Mouse (Mus musculus) neural tube, embryonic 13.5 days (tissue): ENCODE data around the gene Ubac2. TPM values are rescaled to one million over a fixed set of nuclear protein-coding genes. Genes with fewer than 3 reads are reported as not detected.
A peak's percentile ranks its signal among the peaks of the same experiment; 100 is the strongest.

ENCODE experiments used
- ATAC-seq: fragments of 200-750 bp; cut with Nextera tagmentation; 2 replicates; pipeline ENCODE4 v1.8.0; 2017; ENCODE audit warnings: low read depth, mild to moderate bottlenecking, moderate TSS enrichment, moderate library complexity
- H3K27ac ChIP-seq: fragments of 300-500 bp; sonication (generic); replicated peaks from 2 replicates; pipeline ENCODE4 v1.5.1; 2015; ENCODE audit warnings: moderate library complexity, mild to moderate bottlenecking, inconsistent platforms
- H3K27me3 ChIP-seq: fragments of 300-500 bp; sonication (generic); 2 replicates; pipeline ENCODE4 v1.6.1; 2015; ENCODE audit warnings: mild to moderate bottlenecking, inconsistent platforms
- H3K36me3 ChIP-seq: fragments of 300-500 bp; sonication (generic); 2 replicates; pipeline ENCODE4 v1.6.1; 2015; ENCODE audit warnings: mild to moderate bottlenecking, inconsistent platforms
- H3K4me1 ChIP-seq: fragments of 300-500 bp; sonication (generic); replicated peaks from 2 replicates; pipeline ENCODE4 v1.6.1; 2015; ENCODE audit warnings: inconsistent platforms
- H3K4me2 ChIP-seq: fragments of 300-500 bp; sonication (generic); 2 replicates; pipeline ENCODE4 v1.6.1; 2015; ENCODE audit warnings: inconsistent platforms, mild to moderate bottlenecking, moderate library complexity
- H3K4me3 ChIP-seq: fragments of 300-500 bp; sonication (generic); 2 replicates; pipeline ENCODE4 v1.5.1; 2015; ENCODE audit warnings: mild to moderate bottlenecking, inconsistent platforms
- H3K9ac ChIP-seq: fragments of 300-500 bp; sonication (generic); 2 replicates; pipeline ENCODE4 v1.6.1; 2015; ENCODE audit warnings: moderate library complexity, mild to moderate bottlenecking, inconsistent platforms
- H3K9me3 ChIP-seq: fragments of 300-500 bp; sonication (generic); 2 replicates; pipeline ENCODE4 v1.6.1; 2016; ENCODE audit warnings: inconsistent platforms
- WGBS: fragments of 180-500 bp; shearing (Covaris S2); methylation state at CpG from one replicate; pipeline ENCODE4 v1.1.7; 2015; 5-methylcytosine and 5-hydroxymethylcytosine counted together
- polyA plus RNA-seq: library from polyadenylated mRNA; unstranded; fragments of >200 nt; fragmentation: Nextera tagmentation; extraction: Ambion mirVana; gene quantifications from 2 replicates; pipeline ENCODE4 v1.2.1, GENCODE M21; 2015

Gene Ubac2
- polyA plus RNA-seq, 1 experiment from 2014 or later: 54.6 TPM

GRCm38 (mm10) chr14:121929243-121929951, 51.0 kb downstream of the Ubac2 start:
- 91% methylated on average over 12 of the region's 12 CpGs for WGBS
- H3K4me3 ChIP-seq: no peak overlapping the region
- peaks cover 16% of the 10 kb centered on the region for H3K36me3 ChIP-seq
- no peaks in the 10 kb centered on the region for H3K9me3 ChIP-seq
- no peak overlapping the region; the same call in 1 of the 2 replicates for H3K27ac ChIP-seq
- peaks cover 6% of the 10 kb centered on the region; the same call in 1 of the 2 replicates for H3K4me1 ChIP-seq
- H3K27me3 ChIP-seq: no peaks in the 10 kb centered on the region
- no peak overlapping the region for H3K4me2 ChIP-seq
- ATAC-seq: no peak
- no peak overlapping the region for H3K9ac ChIP-seq

GRCm38 (mm10) chr14:121930731-121931383, 52.4 kb downstream of the Ubac2 start:
- H3K4me3 ChIP-seq: no peak overlapping the region
- H3K4me1 ChIP-seq: peaks cover 6% of the 10 kb centered on the region; the same call in 1 of the 2 replicates
- no peak overlapping the region for H3K27ac ChIP-seq
- 0 out of 2 replicates have a peak, but pooled peaks cover 4% of the 10 kb centered on the region for H3K9me3 ChIP-seq
- no peak overlapping the region for H3K9ac ChIP-seq
- peaks cover 27% of the 10 kb centered on the region for H3K36me3 ChIP-seq
- H3K27me3 ChIP-seq: no peaks in the 10 kb centered on the region
- no peak for ATAC-seq
- H3K4me2 ChIP-seq: no peak overlapping the region
- 82% methylated on average over 7 of the region's 7 CpGs for WGBS

GRCm38 (mm10) chr14:121931594-121931993, 53.2 kb downstream of the Ubac2 start:
- Histone ChIP-seq H3K4me2 (no peak overlapping the region), H3K9me3 (0 out of 2 replicates have a peak, but pooled peaks cover 4% of the 10 kb centered on the region), H3K4me3 (no peak overlapping the region), H3K36me3 (peaks cover 28% of the 10 kb centered on the region), H3K27ac (0 out of 2 replicates have a peak overlapping the region, but pooled peaks have one; percentile 23), H3K9ac (no peak overlapping the region), H3K27me3 (no peaks in the 10 kb centered on the region), H3K4me1 (peaks cover 6% of the 10 kb centered on the region; the same call in 1 of the 2 replicates)
- 88% methylated on average over 3 of the region's 3 CpGs for WGBS
- ATAC-seq: no peak

- ATAC-seq: no peak
Measured at GRCm38 (mm10) chr14:121932180-121932579, 53.8 kb downstream of the Ubac2 start.

GRCm38 (mm10) chr14:121933906-121934596, 55.6 kb downstream of the Ubac2 start:
- peaks cover 6% of the 10 kb centered on the region; the same call in 1 of the 2 replicates for H3K4me1 ChIP-seq
- H3K27ac ChIP-seq: no peak overlapping the region
- H3K9me3 ChIP-seq: 0 out of 2 replicates have a peak, but pooled peaks cover 4% of the 10 kb centered on the region
- no peak for ATAC-seq
- peaks cover 28% of the 10 kb centered on the region for H3K36me3 ChIP-seq
- H3K9ac ChIP-seq: no peak overlapping the region
- no peaks in the 10 kb centered on the region for H3K27me3 ChIP-seq
- H3K4me3 ChIP-seq: no peak overlapping the region
- WGBS: 92% methylated on average over 7 of the region's 7 CpGs
- H3K4me2 ChIP-seq: no peak overlapping the region

More at GRCm38 (mm10) chr14:121932180-121932579, 53.8 kb downstream of the Ubac2 start:
- Histone ChIP-seq H3K4me2 (no peak overlapping the region), H3K4me3 (no peak overlapping the region), H3K4me1 (peaks cover 6% of the 10 kb centered on the region; the same call in 1 of the 2 replicates), H3K27me3 (no peaks in the 10 kb centered on the region), H3K27ac (no peak overlapping the region), H3K36me3 (peaks cover 28% of the 10 kb centered on the region), H3K9ac (no peak overlapping the region), H3K9me3 (0 out of 2 replicates have a peak, but pooled peaks cover 4% of the 10 kb centered on the region)
- 86% methylated on average over 4 of the region's 4 CpGs for WGBS

GRCm38 (mm10) chr14:121934597-121934946, 56.2 kb downstream of the Ubac2 start:
- peaks cover 6% of the 10 kb centered on the region; the same call in 1 of the 2 replicates for H3K4me1 ChIP-seq
- no peaks in the 10 kb centered on the region for H3K27me3 ChIP-seq
- 0 out of 2 replicates have a peak, but pooled peaks cover 4% of the 10 kb centered on the region for H3K9me3 ChIP-seq
- no peak overlapping the region for H3K4me3 ChIP-seq
- H3K36me3 ChIP-seq: peaks cover 28% of the 10 kb centered on the region
- WGBS: 94% methylated on average over 5 of the region's 5 CpGs
- no peak overlapping the region for H3K9ac ChIP-seq
- H3K4me2 ChIP-seq: no peak overlapping the region
- H3K27ac ChIP-seq: no peak overlapping the region
- ATAC-seq: no peak

- Histone ChIP-seq H3K9ac (no peak overlapping the region), H3K4me2 (no peak overlapping the region), H3K27me3 (no peaks in the 10 kb centered on the region), H3K4me3 (no peak overlapping the region), H3K4me1 (peaks cover 6% of the 10 kb centered on the region; the same call in 1 of the 2 replicates), H3K36me3 (peaks cover 28% of the 10 kb centered on the region), H3K9me3 (0 out of 2 replicates have a peak, but pooled peaks cover 4% of the 10 kb centered on the region), H3K27ac (no peak overlapping the region)
- ATAC-seq: no peak
- WGBS: 94% methylated on average over 4 of the region's 4 CpGs
Measured at GRCm38 (mm10) chr14:121936356-121936755, 57.9 kb downstream of the Ubac2 start.

- H3K4me2 ChIP-seq: no peak overlapping the region
- H3K27ac ChIP-seq: no peak overlapping the region
- H3K9me3 ChIP-seq: 0 out of 2 replicates have a peak, but pooled peaks cover 4% of the 10 kb centered on the region
- peaks cover 28% of the 10 kb centered on the region for H3K36me3 ChIP-seq
- no peak overlapping the region for H3K4me3 ChIP-seq
- H3K4me1 ChIP-seq: peaks cover under 1% of the 10 kb centered on the region; the same call in 1 of the 2 replicates
- 89% methylated on average over 8 of the region's 8 CpGs for WGBS
- no peaks in the 10 kb centered on the region for H3K27me3 ChIP-seq
- ATAC-seq: no peak
- no peak overlapping the region for H3K9ac ChIP-seq
Measured at GRCm38 (mm10) chr14:121936856-121937255, 58.4 kb downstream of the Ubac2 start.

GRCm38 (mm10) chr14:121937601-121938255, 59.3 kb downstream of the Ubac2 start:
- Histone ChIP-seq H3K4me3 (no peak overlapping the region), H3K9me3 (peaks cover 8% of the 10 kb centered on the region; the same call in 1 of the 2 replicates), H3K27me3 (no peaks in the 10 kb centered on the region), H3K4me2 (no peak overlapping the region), H3K27ac (no peak overlapping the region), H3K4me1 (no peaks in the 10 kb centered on the region), H3K9ac (no peak overlapping the region), H3K36me3 (peaks cover 27% of the 10 kb centered on the region)
- no peak for ATAC-seq
- WGBS: 86% methylated on average over 11 of the region's 11 CpGs

GRCm38 (mm10) chr14:121938256-121939191, 60.1 kb downstream of the Ubac2 start:
- Histone ChIP-seq H3K4me1 (no peaks in the 10 kb centered on the region), H3K27ac (no peak overlapping the region), H3K4me3 (no peak overlapping the region), H3K9me3 (peaks cover 13% of the 10 kb centered on the region; the same call in 1 of the 2 replicates), H3K9ac (no peak overlapping the region), H3K36me3 (peaks cover 20% of the 10 kb centered on the region), H3K4me2 (no peak overlapping the region), H3K27me3 (no peaks in the 10 kb centered on the region)
- WGBS: 94% methylated on average over 11 of the region's 11 CpGs
- no peak for ATAC-seq
